ENCODE assay signal across 8 mouse cellular contexts in genomic region chr5:32460973-32461372, GRCm38 (mm10). TPM values are rescaled to one million over a fixed set of nuclear protein-coding genes. Genes with fewer than 3 reads are reported as not detected.
DNase-seq lines count a peak whose midpoint lies in the region; ATAC-seq lines count a peak whose summit lies in the region.

No protein-coding gene starts in this region.

- H3K9ac ChIP-seq in neural tube, embryonic 11.5 days (ENCODE audit: low read length): no peak overlapping the region
- no peak overlapping the region; the same call in 1 of the 2 replicates for H3K9ac ChIP-seq in limb, embryonic 13.5 days
- H3K9ac ChIP-seq in stomach, embryonic 15.5 days: no peak overlapping the region

- H3K36me3 ChIP-seq in neural tube, embryonic 11.5 days (ENCODE audit: control insufficient read depth, insufficient read depth, low read length): no peaks in the 10 kb centered on the region
- H3K36me3 ChIP-seq in erythroblast, embryonic 14.5 days (ENCODE audit: control insufficient read depth): peaks cover 12% of the 10 kb centered on the region
- no peaks in the 10 kb centered on the region for H3K36me3 ChIP-seq in limb, embryonic 13.5 days
- no peaks in the 10 kb centered on the region for H3K36me3 ChIP-seq in stomach, embryonic 15.5 days

- peaks cover 3% of the 10 kb centered on the region; the same call in 1 of the 2 replicates for H3K4me1 ChIP-seq in neural tube, embryonic 11.5 days (ENCODE audit: control insufficient read depth, insufficient read depth, low read length)
- H3K4me1 ChIP-seq in erythroblast, embryonic 14.5 days (ENCODE audit: control insufficient read depth): peaks cover 45% of the 10 kb centered on the region
- peaks cover 20% of the 10 kb centered on the region; the same call in 1 of the 2 replicates for H3K4me1 ChIP-seq in limb, embryonic 13.5 days
- 0 out of 2 replicates have a peak, but pooled peaks cover 2% of the 10 kb centered on the region for H3K4me1 ChIP-seq in stomach, embryonic 15.5 days

- no peak overlapping the region for H3K27ac ChIP-seq in neural tube, embryonic 11.5 days (ENCODE audit: low read depth, low read length)
- no peak overlapping the region for H3K27ac ChIP-seq in limb, embryonic 13.5 days
- no peak overlapping the region for H3K27ac ChIP-seq in stomach, embryonic 15.5 days

- no peak for ATAC-seq in neural tube, embryonic 11.5 days (ENCODE audit: insufficient read depth, low FRiP score, low TSS enrichment)
- no peak for ATAC-seq in limb, embryonic 13.5 days (ENCODE audit: low FRiP score, low read depth)
- ATAC-seq in stomach, embryonic 15.5 days (ENCODE audit: insufficient read depth, low FRiP score, low read depth): no peak

- no peak overlapping the region for H3K4me3 ChIP-seq in neural tube, embryonic 11.5 days (ENCODE audit: low read depth, low read length)
- peak overlapping the region; percentile 73 for H3K4me3 ChIP-seq in erythroblast, embryonic 14.5 days (replicated peaks)
- H3K4me3 ChIP-seq in limb, embryonic 13.5 days: peak overlapping the region; percentile 29
- H3K4me3 ChIP-seq in stomach, embryonic 15.5 days (replicated peaks): peak overlapping the region; percentile 26

- H3K4me2 ChIP-seq in neural tube, embryonic 11.5 days (ENCODE audit: low read depth): peak overlapping the region; percentile 13; the same call in 1 of the 2 replicates
- H3K4me2 ChIP-seq in limb, embryonic 13.5 days (replicated peaks): peak overlapping the region; percentile 65
- peak overlapping the region; percentile 49 for H3K4me2 ChIP-seq in stomach, embryonic 15.5 days

- 64% methylated on average over 2 of the region's 2 CpGs for WGBS in neural tube, embryonic 11.5 days
- 27% methylated on average over 2 of the region's 2 CpGs for WGBS in limb, embryonic 13.5 days
- 9% methylated on average over 2 of the region's 2 CpGs for WGBS in stomach, embryonic 15.5 days

- H3K27me3 ChIP-seq in neural tube, embryonic 11.5 days (ENCODE audit: control insufficient read depth, insufficient read depth, low read length): no peaks in the 10 kb centered on the region
- H3K27me3 ChIP-seq in erythroblast, embryonic 14.5 days (ENCODE audit: control insufficient read depth): peaks cover under 1% of the 10 kb centered on the region; the same call in 1 of the 2 replicates
- no peaks in the 10 kb centered on the region for H3K27me3 ChIP-seq in limb, embryonic 13.5 days
- H3K27me3 ChIP-seq in stomach, embryonic 15.5 days (replicated peaks): no peaks in the 10 kb centered on the region

- DNase-seq in neural tube, embryonic 11.5 days (ENCODE audit: low spot score): no peak
- no peak for DNase-seq in neural tube, embryonic 10.5 days (ENCODE audit: extremely low spot score, low spot score)
- no peak for DNase-seq in thymus, postnatal 36 days
- no peak for DNase-seq in kidney, adult 8-10 months
- DNase-seq in left cerebral cortex, adult 9 months (ENCODE audit: low spot score in 2 of 2): no peak

- H3K9me3 ChIP-seq in neural tube, embryonic 11.5 days (ENCODE audit: control insufficient read depth, low read length): no peaks in the 10 kb centered on the region
- H3K9me3 ChIP-seq in erythroblast, embryonic 14.5 days (ENCODE audit: control insufficient read depth, low read length): no peaks in the 10 kb centered on the region
- H3K9me3 ChIP-seq in limb, embryonic 13.5 days: no peaks in the 10 kb centered on the region
- H3K9me3 ChIP-seq in stomach, embryonic 15.5 days: no peaks in the 10 kb centered on the region

RNA-seq across cellular contexts. Expression of gene Ppp1cb, which starts 2.3 kb away (rescaled TPM):
- polyA plus RNA-seq in neural tube, embryonic 11.5 days (2014; fragmentation: Nextera tagmentation; extraction: Ambion mirVana): 236 and 242 TPM in 2 replicates
- polyA plus RNA-seq in erythroblast, embryonic 14.5 days (2012): 2.6 and 3.2 TPM in 2 replicates
- polyA plus RNA-seq in limb, embryonic 13.5 days (2015; fragmentation: Nextera tagmentation; extraction: Ambion mirVana): 203 and 216 TPM in 2 replicates
- 234 and 253 TPM in 2 replicates for polyA plus RNA-seq in stomach, embryonic 15.5 days (2015; fragmentation: Nextera tagmentation; extraction: Ambion mirVana)

Comparison
In these comparisons a context has a peak if more than half of its experiments do, and no peak if none do; other contexts are left out.
1. H3K4me2 ChIP-seq: peak in every context shown above with its lines; median percentile 65 in limb, embryonic 13.5 days; 49 in stomach, embryonic 15.5 days; 13 in neural tube, embryonic 11.5 days.
2. RNA of gene Ppp1cb, which starts 2.3 kb away (polyA plus RNA-seq): 234 to 253 TPM in stomach, embryonic 15.5 days, 236 to 242 TPM in neural tube, embryonic 11.5 days and 203 to 216 TPM in limb, embryonic 13.5 days; 2.6 to 3.2 TPM in erythroblast, embryonic 14.5 days; every median in the first group is over 10 times any median in the second.